Mouse (Mus musculus): Measurements from ENCODE around the gene Smco3.

- TF ChIP-seq POLR2A (IDR thresholded peaks at IDR 0.05; ENCODE audit: insufficient read depth, low read length) (no peak), CTCF (IDR thresholded peaks at IDR 0.05; ENCODE audit: low read depth, low read length) (no peak)
These were observed 10.3 kb downstream of the Smco3 start for GRCm38 (mm10) chr6:136824987-136825386.
